Mouse (Mus musculus) c-Kit-positive CD71-negative TER-119-negative erythroid progenitor cells, embryonic 14.5 days (primary cell): ENCODE measurements around the gene Gm39566.
A peak's percentile ranks its signal among the peaks of the same experiment; 100 is the strongest.
"Not testable (repeated sequence)": the region's sequence is repeated elsewhere in the genome, so short reads cannot be mapped to it uniquely, and the experiment has no call there.

Experiments used
- DNase-seq: peaks from one replicate; pipeline ENCODE4 v3.0.0-alpha.2; 2013; ENCODE audit warnings: low read depth

Gm39566 gene

DNA sequence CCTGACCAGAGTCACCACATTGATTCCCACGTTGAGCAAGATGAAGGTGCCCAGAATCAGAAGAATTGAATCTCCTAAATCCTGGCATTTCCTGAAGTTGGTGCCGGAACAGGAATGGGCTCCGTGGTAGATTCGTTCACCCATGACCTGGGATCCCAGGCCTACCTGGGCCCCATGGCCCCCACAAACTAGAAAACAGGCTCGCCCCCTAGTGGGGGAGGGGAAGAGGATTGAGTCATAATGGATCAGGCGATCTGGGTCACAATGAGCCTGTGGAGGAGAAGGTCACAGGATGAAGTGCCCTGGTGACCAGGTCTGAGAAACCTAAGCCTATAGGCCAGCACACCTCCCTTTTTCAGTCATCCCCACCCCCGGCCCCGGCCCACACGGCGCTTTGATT lies at the start of gene Gm39566:
Gene Gm39566 (minus strand): TSS at position 144 of the 400 bp plus-strand sequence.
- DNase-seq: no peak

DNA sequence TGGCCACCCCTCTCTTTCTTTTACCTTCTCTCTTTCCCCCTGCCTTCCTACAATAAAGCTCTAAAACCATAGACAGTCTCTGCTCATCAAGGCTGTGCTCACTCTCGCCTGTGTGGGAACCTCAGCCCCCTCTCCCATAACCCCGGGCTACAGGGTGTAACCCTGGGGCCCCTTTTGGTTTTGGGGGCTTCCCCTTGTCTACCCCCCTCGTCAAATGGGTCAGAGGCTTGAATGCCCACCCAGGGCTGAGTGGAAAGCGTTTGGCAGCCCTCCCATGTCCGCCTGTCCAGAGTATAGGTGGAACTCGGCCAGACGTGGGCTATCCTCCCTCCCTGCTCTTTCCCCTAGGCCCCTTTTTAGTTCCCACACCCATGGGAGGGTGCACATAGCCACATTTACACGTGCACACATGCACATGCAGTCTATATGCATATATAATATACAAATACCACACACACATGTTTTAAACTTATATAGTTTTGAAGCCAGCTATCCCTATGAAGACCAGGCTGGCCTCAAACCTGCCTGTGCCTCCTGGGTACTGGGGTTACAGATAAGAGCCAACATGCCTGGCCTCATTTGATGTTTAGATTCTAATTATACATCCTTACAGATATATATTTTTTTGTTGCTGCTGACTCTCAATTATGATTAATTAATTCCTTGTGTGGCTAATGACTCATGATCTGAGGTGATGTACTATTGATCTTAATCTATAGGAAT lies 49.2 kb upstream of the Gm39566 start:
- DNase-seq: no peak

DNA sequence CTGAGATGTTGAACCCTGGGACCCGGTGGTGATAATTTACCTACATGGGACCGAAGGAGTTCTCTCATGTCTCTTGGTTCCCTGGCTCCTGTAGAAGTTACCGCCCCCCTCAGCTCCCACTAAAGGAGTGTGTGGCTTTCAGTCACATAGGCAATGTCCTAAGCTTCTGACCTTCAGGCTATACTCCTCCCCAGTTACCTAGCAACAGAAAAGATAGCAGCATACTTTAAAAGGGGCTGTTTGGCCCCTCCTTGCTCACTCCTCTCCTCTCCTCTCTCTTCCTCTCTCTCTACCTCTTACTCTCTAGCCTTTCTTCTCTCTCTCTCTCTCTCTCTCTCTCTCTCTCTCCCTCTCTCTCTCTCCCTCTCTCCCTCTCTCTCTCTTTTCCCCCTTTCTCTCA lies 48.6 kb upstream of the Gm39566 start:
- DNase-seq: not testable (repeated sequence)

DNA sequence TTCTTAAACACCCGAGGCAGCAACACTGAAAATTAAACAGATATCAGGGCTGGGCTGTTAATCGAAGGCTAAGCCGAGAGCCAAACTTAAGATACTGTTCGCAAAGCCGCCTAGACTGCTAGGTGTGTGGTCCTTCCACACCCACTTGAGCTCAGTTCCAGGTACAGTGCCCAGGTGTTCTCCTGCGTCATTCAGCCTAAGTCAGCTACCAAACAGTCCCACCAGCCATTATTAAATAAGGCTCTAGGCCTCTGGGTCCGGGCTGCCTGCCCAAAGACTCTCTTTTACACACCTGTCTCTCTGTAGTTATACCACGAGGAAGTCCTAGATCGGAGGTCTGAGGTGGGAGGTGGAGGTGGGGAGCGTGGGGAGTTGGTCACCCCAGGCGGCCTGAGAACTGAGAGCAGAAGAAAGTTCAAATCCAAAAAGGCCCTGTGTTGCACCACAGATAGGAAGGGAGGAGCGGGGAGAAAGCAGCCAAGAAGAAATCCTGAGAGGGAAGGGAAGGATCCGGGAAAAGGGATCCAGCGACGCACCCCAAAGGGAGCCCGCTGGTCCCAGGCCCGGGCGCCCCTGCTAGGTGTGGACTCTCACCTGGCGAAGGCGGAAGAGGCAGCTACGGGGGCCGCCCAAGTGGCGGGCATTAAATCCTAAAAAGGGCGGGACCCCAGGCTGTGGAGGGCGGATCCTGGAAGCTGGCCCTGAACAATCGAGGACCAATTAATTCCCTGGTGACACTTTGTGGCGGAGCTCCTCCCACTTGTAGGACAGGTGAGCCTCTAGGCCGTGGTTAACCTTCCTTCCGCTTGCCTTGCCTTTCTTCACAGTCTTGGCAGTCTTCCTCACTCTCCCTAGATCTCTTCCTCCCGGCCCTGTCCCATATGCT lies 43.3 kb upstream of the Gm39566 start, which contains the start of gene Tnk1:
Gene Tnk1 (minus strand): TSS at position 618 of the 886 bp plus-strand sequence.
- DNase-seq: no peak

DNA sequence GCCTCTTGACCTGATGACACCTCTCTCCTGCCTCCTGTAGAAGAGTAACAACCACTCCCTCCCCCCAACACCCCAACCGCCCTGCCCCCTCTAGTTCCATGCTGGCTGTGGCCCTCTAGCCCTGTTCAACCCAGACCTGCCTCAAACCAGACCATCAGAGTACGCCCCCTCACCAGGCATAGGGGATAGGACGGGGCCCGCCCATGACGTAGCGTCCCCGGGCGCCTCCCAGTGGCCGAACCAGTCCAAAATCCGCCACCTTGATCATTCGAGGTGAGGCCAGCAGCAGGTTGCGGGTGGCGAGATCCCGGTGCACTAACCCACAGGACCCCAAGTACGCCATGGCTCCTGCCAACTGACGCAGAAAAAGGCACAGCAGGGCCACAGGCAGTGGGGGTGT lies 40.2 kb upstream of the Gm39566 start:
- DNase-seq: no peak

DNA sequence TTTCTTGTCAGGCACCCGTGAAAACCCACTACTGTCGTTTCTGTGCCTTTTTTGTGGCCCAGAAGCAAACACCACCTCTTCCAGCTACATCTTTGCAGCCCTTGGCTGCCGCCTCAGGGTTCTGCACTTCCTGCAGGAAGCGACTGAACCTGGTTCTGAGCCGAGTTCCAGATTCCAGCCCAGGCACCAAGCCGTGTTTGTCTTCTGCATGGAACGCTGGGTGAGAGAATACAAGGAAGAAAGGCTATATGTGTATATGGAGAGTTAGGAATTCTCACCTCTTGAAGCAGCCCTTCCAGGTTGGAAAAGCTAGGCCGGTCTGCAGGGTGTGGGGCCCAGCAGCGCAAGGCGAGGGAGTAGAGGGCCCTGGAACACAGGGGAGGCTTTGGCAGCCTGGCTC lies 39.6 kb upstream of the Gm39566 start:
- DNase-seq: no peak

DNA sequence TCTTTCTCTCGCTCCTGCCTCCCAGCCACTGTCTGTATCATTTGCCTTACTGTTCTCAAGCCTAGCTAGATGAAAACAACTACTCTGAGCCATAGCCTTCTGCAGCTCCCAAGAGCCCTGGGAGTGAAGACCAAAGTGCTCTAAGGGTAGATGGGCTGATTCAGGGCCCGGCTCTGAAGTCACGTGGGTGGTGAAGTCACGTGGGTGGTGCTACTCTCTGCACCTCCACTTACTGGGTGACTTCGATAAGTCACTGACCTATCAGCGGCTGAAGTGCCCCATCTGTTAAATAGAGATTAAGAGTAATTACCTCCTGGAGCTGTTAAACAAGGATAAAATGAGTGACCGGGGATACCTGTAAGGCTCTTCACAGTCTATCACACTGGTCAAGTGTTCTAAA lies 38.9 kb upstream of the Gm39566 start:
- DNase-seq: peak; percentile 73

DNA sequence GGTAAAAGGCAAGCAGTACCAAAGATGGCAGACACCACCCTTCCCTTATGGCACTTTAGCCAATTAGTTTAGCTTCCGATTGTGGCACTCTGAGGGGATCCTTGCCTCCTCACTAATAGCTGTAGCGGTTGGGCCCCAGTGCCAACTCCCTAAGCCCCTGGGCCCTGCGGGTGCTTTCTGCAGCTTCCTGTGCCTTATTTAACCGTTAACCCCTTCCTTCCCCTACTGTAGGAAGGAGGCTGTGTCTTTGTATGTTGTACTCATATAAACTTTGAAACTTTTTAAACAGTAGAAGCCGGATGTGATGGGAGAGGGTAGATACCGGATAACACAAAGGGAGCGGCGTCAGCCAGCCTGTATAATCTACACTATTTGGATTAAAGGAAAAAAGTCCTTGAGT lies 35.7 kb upstream of the Gm39566 start:
- DNase-seq: no peak

DNA sequence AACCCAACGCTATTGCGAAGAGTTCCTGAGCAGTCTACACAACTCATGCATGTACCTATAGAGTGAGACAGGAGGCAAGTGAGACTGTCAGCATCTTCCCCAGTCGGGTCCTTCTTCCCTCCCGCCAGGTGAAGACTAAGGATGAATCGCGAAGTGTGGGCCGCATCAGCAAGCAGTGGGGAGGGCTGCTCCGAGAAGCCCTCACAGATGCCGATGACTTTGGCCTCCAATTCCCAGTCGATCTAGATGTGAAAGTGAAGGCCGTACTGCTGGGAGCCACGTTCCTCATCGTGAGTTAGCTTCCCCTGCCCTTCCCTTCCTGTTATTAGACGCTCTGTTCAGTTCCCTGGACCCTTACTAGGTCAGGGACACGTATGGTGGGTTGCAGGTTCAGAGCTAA lies 34.8 kb upstream of the Gm39566 start:
- no peak for DNase-seq

DNA sequence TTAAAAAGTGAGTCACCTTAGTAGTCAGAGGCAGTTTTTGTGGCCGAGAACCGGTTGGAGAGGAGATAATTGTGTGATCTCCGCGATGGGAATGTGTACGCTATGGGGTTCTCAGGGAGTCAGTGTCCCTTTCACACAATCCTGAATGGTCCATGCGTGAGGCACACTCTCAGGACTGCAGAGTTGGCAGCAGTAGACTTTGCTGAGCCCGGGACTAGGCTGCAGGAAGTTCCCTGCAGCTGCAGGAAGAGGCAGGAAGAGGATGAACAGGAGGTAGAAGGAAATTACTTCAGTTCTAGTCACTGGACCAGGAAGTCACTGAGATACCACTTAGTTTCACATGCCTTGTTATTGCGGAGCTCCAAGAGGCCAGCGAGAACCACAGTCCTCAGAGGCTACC lies 34.0 kb upstream of the Gm39566 start:
- DNase-seq: no peak

DNA sequence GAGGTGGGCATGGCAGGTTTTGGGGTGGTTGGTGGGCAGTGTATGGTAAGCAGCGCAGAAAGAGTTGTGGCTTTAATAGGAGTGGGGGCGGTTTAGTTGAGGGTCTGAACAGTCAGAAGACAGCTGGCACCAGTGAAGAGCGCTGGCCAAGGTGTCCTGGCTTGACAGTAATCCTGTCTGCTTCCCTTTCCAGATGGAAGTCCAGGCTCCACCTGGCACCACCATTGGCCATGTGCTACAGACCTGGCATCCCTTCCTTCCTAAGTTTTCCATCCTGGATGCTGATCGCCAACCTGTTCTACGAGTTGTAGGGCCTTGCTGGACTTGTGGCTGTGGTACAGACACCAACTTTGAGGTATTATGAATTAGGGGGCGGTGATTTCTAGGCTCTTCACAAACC lies 32.9 kb upstream of the Gm39566 start:
- DNase-seq: no peak

DNA sequence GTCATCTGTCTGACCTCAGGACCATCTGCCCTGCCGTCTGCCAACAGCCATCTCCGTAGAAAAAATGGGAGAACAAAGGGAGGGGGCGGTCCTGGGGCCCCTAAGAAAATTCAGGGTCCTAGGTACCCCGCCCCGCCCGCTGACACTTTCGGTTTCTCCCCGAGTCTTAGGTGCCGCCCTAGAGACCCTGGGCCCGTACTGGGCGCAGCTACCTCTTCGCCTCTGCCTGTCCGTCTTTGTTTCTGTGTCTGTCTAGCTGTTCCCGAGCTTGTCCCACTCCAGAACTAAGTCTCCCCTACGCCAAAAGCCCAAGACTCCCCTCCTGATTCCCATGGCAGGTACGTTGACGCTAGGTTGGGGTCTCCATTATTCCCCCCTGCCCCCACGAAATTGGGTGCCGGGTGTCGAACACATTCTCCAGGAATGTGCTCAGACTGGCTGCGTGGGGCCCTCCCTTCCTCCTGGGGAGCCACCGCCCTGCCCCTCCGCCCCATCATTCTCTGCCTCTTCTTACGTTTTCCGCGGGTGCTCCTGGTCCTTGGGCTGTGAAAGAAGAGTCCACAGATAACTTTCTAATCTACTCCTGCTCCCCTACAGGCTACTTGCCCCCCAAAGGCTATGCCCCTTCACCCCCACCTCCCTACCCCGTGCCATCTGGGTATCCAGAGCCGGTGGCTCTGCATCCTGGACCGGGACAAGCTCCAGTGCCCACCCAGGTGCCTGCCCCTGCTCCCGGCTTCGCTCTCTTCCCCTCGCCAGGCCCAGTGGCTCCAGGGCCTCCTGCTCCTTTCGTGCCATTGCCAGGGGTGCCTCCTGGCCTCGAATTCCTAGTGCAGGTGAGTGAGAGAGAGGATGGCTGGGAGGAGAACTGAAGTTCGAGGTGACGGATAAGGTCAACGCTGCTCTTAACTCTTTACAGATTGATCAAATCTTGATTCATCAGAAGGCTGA lies 31.9 kb upstream of the Gm39566 start:
- no peak for DNase-seq

DNA sequence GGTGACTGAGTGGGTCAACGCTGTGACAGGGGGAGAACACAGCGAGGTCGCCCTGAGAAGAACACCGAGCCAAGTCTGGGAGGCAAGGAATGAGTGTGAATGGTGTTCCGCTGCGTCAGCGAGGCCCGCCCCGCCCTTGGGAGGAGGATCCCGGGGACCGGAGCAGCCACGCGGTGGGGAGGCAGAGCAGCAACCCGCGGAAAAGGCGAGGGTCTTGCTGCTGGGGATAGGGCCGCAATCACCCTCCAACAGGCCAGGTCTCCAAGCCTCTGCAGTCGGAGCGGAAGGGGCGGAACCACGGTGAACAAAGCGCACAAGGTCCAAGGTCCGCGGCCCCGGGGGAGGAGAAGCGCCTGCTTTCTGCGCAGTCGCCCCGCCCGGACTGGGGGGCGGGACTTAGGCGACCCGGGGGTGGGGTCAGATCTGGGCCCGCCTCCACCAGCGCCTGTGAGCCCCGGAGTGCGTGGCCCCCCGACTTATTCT lies 31.1 kb upstream of the Gm39566 start, which contains the start of gene Plscr3:
Gene Plscr3 (plus strand): TSS at position 179 of the 483 bp plus-strand sequence.
- DNase-seq: peak; percentile 87

DNA sequence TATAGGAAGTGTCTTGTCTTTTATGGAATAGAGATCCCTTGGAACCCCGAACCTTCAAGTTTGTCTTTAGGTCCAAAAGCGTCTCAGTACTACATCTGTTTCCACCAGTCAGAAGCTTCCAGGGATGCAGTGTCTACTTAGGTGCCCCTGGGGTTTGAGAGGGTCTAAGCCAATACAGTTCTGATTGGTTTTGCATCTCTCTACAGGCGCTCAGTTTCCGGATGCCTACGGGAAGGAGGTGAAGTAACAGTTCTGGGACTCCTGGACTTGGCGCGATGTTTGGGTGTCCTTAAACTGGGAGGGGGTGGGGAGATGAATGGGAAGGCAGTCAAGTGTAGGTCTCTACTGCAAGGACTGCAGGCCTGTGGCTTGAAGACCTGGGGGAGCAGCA lies 23.6 kb upstream of the Gm39566 start:
- DNase-seq: no peak

DNA sequence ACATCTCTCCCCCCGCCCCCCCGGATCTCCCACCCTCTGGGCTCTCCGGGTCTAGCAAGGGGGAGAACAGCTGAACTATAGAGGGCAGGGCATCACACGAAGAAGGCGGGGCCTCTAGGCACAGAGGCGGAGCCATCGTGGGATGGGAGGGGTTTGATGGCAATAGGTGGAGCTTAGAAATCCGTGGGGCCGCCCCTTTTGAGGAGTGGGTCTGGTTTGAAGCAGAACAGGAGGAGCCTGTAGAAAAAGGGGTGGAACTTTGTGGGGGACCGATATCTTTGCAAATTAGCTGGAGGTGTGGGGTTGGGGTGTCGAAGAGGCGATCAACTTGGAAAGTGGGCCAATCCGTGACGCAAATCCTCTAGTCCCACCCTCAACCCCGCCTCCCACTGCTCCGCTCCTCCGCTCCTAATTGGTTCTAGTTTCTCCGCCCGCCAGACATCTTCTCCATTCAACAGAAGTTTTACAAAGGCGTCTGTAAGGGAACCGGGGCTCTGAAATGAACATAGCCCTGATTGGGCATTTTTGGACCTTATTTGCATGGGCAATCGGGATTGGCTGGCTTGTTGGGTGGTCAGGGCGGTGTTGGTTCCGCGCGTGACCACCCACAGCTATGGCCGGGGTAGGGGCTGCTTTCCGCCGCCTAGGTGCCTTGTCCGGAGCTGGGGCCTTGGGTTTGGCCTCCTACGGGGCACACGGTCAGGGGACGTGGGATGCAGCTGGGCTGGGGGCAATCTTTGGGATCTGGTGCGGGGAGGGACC lies 23.0 kb upstream of the Gm39566 start, which contains the start of gene Tmem256:
Gene Tmem256 (plus strand): TSS at position 563 of the 762 bp plus-strand sequence.
- DNase-seq: peak; percentile 98

DNA sequence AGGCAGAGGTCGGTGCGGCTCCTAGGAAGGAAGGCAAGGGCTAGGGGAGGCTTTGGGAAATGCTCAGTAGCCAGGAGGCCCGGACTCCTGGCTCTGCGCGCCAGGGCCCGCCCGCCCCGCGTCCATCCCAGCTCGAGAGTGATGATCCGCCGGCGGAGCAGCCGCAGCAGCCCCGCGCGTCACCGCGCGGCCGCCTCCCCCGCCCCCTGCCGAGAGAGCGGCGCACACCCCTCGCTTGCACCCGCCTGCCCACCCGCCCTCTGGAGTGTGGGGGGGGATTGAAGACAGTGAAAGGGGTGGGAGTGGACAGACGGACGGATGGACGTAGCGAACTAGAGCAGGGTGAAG lies 22.5 kb upstream of the Gm39566 start, which contains the start of gene Nlgn2:
Gene Nlgn2 (minus strand): TSS at position 181 of the 348 bp plus-strand sequence.
- peak; percentile 57 for DNase-seq

DNA sequence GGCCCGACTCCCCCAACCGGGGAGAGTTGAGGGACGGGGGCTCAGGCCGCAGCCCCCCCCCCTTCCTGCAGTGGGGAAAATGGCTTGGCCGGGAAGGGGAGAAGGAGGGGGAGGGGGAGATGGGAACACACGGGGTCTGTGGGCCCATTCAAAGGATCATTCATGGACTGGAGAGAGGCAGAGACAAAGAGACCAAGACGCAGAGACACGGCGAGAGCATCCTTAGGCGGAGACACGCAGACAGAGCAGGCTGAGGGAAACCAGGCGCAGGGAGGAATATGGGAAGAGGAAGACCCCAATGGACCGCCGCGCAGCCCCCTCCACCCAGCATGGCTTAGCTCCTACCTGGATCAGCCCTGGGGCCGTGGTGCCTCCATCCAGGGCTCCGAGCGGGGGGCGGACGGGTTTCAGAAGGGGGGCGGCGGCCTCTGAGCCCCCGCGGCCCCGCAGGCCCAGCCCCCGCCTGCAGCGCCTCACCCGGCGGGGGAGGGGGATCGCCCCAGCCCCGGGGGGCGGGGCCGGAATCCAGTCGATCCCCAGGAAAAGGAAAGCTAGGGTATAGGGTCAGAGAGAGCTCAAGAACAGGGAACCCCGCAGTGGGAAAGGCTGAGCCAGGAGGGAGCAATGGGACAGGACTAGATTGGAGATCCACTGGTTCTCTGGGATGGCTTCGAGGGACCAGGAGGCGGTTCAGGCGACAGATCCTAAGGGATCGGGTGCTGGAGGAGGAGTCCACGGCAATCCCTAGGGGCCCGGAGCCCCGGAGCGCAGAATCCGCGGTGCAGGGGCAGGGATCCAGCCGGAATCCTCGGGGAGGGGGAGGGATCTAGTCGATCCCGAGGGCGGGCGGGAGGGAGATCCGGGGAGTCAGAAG lies 21.8 kb upstream of the Gm39566 start:
- no peak for DNase-seq

DNA sequence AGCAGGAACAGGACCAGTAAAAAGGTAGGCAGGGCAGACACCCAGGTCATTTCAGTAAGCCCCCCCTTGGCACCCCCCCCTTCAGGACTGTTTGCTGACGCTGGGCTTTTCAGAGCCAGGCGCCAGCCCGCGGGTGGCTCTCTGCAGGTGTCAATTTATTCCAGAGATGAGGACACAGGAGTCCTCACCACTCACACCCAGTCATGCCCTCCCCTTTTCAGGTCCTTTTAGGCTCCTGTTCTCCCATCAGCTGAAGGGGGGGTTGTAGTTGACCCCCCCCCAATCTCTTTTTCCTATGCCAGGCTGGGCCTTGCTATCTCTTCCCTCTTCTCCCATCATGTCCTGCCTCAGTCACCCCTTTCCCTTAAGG lies 20.9 kb upstream of the Gm39566 start:
- DNase-seq: no peak

DNA sequence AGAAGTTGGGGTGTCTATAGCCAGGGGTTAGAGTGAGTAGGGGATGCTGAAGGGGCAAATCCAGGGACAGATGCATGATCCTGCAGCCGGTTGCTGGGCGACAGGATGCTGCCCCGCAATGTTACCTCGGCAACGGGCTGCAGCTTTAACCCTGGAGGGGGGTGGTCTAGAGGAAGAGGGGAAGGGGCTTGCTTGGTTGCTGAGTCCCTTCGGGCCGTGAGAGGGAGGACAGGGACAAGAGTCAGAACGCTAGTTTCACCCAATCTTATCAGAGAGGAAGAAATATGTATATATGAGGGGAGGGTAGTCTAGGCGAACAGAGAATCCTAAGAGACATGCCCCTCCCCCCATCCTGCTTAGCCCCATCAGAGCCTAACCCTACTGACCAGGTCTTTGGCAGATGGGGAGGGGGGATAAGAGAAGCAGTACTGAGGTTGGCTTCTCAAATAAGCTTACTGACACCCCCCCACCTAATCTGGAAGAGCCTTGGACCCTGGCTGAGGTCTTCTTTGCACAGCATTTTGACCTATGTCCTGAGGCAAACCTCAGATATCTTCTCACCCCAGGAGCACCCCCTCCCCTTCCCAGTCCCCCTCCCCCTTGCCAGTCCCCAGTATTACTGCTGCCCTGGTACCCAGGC lies 20.3 kb upstream of the Gm39566 start:
- no peak for DNase-seq
